Mouse (Mus musculus): ENCODE data around the gene 5730596B20Rik.

5730596B20Rik gene

GRCm38 (mm10) chr6:52162611-52163365 is 14.5 kb upstream of the 5730596B20Rik start:
- no peak for DNase-seq (ENCODE audit: low spot score in 2 of 2)

- DNase-seq (ENCODE audit: low spot score in 2 of 2) = no peak
Measured at GRCm38 (mm10) chr6:52163366-52164031, 13.8 kb upstream of the 5730596B20Rik start.

GRCm38 (mm10) chr6:52164051-52164625 is 13.2 kb upstream of the 5730596B20Rik start:
- no peak for DNase-seq (ENCODE audit: low spot score in 2 of 2)

- no peak for DNase-seq (ENCODE audit: low spot score in 2 of 2)
Measured at GRCm38 (mm10) chr6:52164626-52165440, 12.5 kb upstream of the 5730596B20Rik start, which contains the start of gene Hoxa2. Gene Hoxa2 (minus strand): TSS chr6:52164831.

- no peak for DNase-seq (ENCODE audit: low spot score in 2 of 2)
Measured at GRCm38 (mm10) chr6:52165441-52166370, 11.6 kb upstream of the 5730596B20Rik start.

GRCm38 (mm10) chr6:52166431-52167077 is 10.7 kb upstream of the 5730596B20Rik start:
- DNase-seq (ENCODE audit: low spot score in 2 of 2) = no peak

GRCm38 (mm10) chr6:52167176-52167575 is 10.1 kb upstream of the 5730596B20Rik start:
- DNase-seq (ENCODE audit: low spot score in 2 of 2) = no peak

- no peak for DNase-seq (ENCODE audit: low spot score in 2 of 2)
Measured at GRCm38 (mm10) chr6:52167736-52168161, 9.5 kb upstream of the 5730596B20Rik start.

- no peak for DNase-seq (ENCODE audit: low spot score in 2 of 2)
Measured at GRCm38 (mm10) chr6:52168191-52169055, 8.9 kb upstream of the 5730596B20Rik start.

GRCm38 (mm10) chr6:52169499-52170165 is 7.7 kb upstream of the 5730596B20Rik start:
- no peak for DNase-seq (ENCODE audit: low spot score in 2 of 2)

GRCm38 (mm10) chr6:52170166-52170897 is 7.0 kb upstream of the 5730596B20Rik start:
- DNase-seq (ENCODE audit: low spot score in 2 of 2) = no peak

GRCm38 (mm10) chr6:52170898-52171223 is 6.4 kb upstream of the 5730596B20Rik start:
- DNase-seq (ENCODE audit: low spot score in 2 of 2) = no peak

GRCm38 (mm10) chr6:52171331-52171730 is 6.0 kb upstream of the 5730596B20Rik start:
- DNase-seq (ENCODE audit: low spot score in 2 of 2) = no peak

- no peak for DNase-seq (ENCODE audit: low spot score in 2 of 2)
Measured at GRCm38 (mm10) chr6:52171938-52172337, 5.4 kb upstream of the 5730596B20Rik start.

- no peak for DNase-seq (ENCODE audit: low spot score in 2 of 2)
Measured at GRCm38 (mm10) chr6:52172501-52172900, 4.8 kb upstream of the 5730596B20Rik start.

GRCm38 (mm10) chr6:52173648-52174047 is 3.6 kb upstream of the 5730596B20Rik start:
- DNase-seq (ENCODE audit: low spot score in 2 of 2) = no peak

- DNase-seq (ENCODE audit: low spot score in 2 of 2) = no peak
Measured at GRCm38 (mm10) chr6:52174968-52175751, 2.1 kb upstream of the 5730596B20Rik start.
